8 mouse cellular contexts compared by ENCODE assay signal in genomic region chr6:115134501-115135331, GRCm38 (mm10). TPM values are rescaled to one million over a fixed set of nuclear protein-coding genes. Genes with fewer than 3 reads are reported as not detected.
DNase-seq lines count a peak whose midpoint lies in the region; ATAC-seq and TF ChIP-seq lines count a peak whose summit lies in the region.

Syn2 (plus strand) TSS chr6:115134902.

- peak within 1 kb of the TSS; percentile 94 for H3K4me2 ChIP-seq in embryonic facial prominence, embryonic 13.5 days
- peak within 1 kb of the TSS; percentile 89 for H3K4me2 ChIP-seq in limb, embryonic 11.5 days (ENCODE audit: low read depth, severe bottlenecking)
- H3K4me2 ChIP-seq in midbrain, embryonic 12.5 days (replicated peaks), result peak within 1 kb of the TSS; percentile 85

- H3K9me3 ChIP-seq in embryonic facial prominence, embryonic 13.5 days, result no peaks in the 10 kb centered on the region
- H3K9me3 ChIP-seq in limb, embryonic 11.5 days (ENCODE audit: control insufficient read depth, low read length), result no peaks in the 10 kb centered on the region
- H3K9me3 ChIP-seq in midbrain, embryonic 12.5 days, result no peaks in the 10 kb centered on the region

- H3K4me1 ChIP-seq in embryonic facial prominence, embryonic 13.5 days, result peaks cover 11% of the 10 kb centered on the region
- no peaks in the 10 kb centered on the region for H3K4me1 ChIP-seq in kidney, adult 2 months (ENCODE audit: control insufficient read depth, insufficient read depth, low read length)
- H3K4me1 ChIP-seq in limb, embryonic 11.5 days (ENCODE audit: control insufficient read depth, insufficient read depth, low read length), result no peaks in the 10 kb centered on the region
- peaks cover 16% of the 10 kb centered on the region; the same call in 1 of the 2 replicates for H3K4me1 ChIP-seq in midbrain, embryonic 12.5 days

- peak within 1 kb of the TSS; percentile 62 for H3K4me3 ChIP-seq in embryonic facial prominence, embryonic 13.5 days
- H3K4me3 ChIP-seq in kidney, adult 2 months (ENCODE audit: insufficient read depth, low read depth, low read length), result peak within 1 kb of the TSS; percentile 52
- peak within 1 kb of the TSS; percentile 55 for H3K4me3 ChIP-seq in limb, embryonic 11.5 days (ENCODE audit: low read depth, low read length)
- H3K4me3 ChIP-seq in midbrain, embryonic 12.5 days, result peak within 1 kb of the TSS; percentile 74

- peak; percentile 85; the same call in 1 of the 2 replicates for TF ChIP-seq POLR2A in brain, embryonic 14.5 days (IDR thresholded peaks at IDR 0.05; ENCODE audit: borderline replicate concordance, extremely low read depth, insufficient read depth, insufficient read length, poor library complexity, severe bottlenecking)
- no peak for TF ChIP-seq POLR2A in kidney, adult 2 months (IDR thresholded peaks at IDR 0.05; ENCODE audit: low read depth, low read length)

- H3K27ac ChIP-seq in embryonic facial prominence, embryonic 13.5 days, result no peak within 1 kb of the TSS
- no peak within 1 kb of the TSS for H3K27ac ChIP-seq in kidney, adult 2 months (ENCODE audit: insufficient read depth, low read depth, low read length)
- H3K27ac ChIP-seq in limb, embryonic 11.5 days (replicated peaks; ENCODE audit: low read depth, low read length), result no peak within 1 kb of the TSS
- peak within 1 kb of the TSS; percentile 42; the same call in 1 of the 2 replicates for H3K27ac ChIP-seq in midbrain, embryonic 12.5 days (replicated peaks)

- WGBS in embryonic facial prominence, embryonic 13.5 days, result under 1% methylated on average over 64 of the region's 75 CpGs
- WGBS in kidney, adult 2 months, result under 1% methylated on average over 74 of the region's 75 CpGs
- WGBS in limb, embryonic 11.5 days, result under 1% methylated on average over 58 of the region's 75 CpGs
- WGBS in midbrain, embryonic 12.5 days, result under 1% methylated on average over 75 of the region's 75 CpGs

- H3K27me3 ChIP-seq in embryonic facial prominence, embryonic 13.5 days, result peaks cover 47% of the 10 kb centered on the region
- no peaks in the 10 kb centered on the region; the same call in 1 of the 2 replicates for H3K27me3 ChIP-seq in kidney, adult 2 months (replicated peaks; ENCODE audit: control insufficient read depth, insufficient read depth, low read length)
- H3K27me3 ChIP-seq in limb, embryonic 11.5 days (ENCODE audit: control insufficient read depth, insufficient read depth, low read length), result peaks cover 16% of the 10 kb centered on the region
- H3K27me3 ChIP-seq in midbrain, embryonic 12.5 days, result peaks cover 31% of the 10 kb centered on the region

- TF ChIP-seq CTCF in brain, embryonic 14.5 days (IDR thresholded peaks at IDR 0.05; ENCODE audit: borderline replicate concordance, extremely low read depth, insufficient read depth, insufficient read length), result no peak
- no peak for TF ChIP-seq CTCF in kidney, adult 2 months (conservative IDR thresholded peaks at IDR 0.05; ENCODE audit: insufficient read depth, insufficient read length, low read depth, low read length)

- H3K36me3 ChIP-seq in embryonic facial prominence, embryonic 13.5 days, result no peaks in the 10 kb centered on the region
- H3K36me3 ChIP-seq in kidney, adult 2 months (ENCODE audit: control insufficient read depth, insufficient read depth, low read length), result no peaks in the 10 kb centered on the region
- no peaks in the 10 kb centered on the region for H3K36me3 ChIP-seq in limb, embryonic 11.5 days (ENCODE audit: control insufficient read depth, insufficient read depth, low read length)
- H3K36me3 ChIP-seq in midbrain, embryonic 12.5 days, result no peaks in the 10 kb centered on the region

- ATAC-seq in embryonic facial prominence, embryonic 13.5 days (ENCODE audit: insufficient number of reproducible peaks, insufficient read depth, low FRiP score, low TSS enrichment, low read depth), result peak; percentile 84
- peak; percentile 89 for ATAC-seq in limb, embryonic 11.5 days (ENCODE audit: insufficient number of reproducible peaks, low FRiP score, low TSS enrichment, low read depth)
- peak; percentile 96 for ATAC-seq in midbrain, embryonic 12.5 days (ENCODE audit: low FRiP score, low read depth)

- DNase-seq in brain, embryonic 14.5 days (ENCODE audit: low read depth), result peak; percentile 96
- DNase-seq in heart, adult 8-10 months (ENCODE audit: low spot score), result peak; percentile 55
- DNase-seq in kidney, adult 2 months, result peak; percentile 64
- DNase-seq in limb, embryonic 11.5 days (ENCODE audit: low spot score), result peak; percentile 89
- peak; percentile 7 to 30 for DNase-seq in spleen, adult 18-20 months
- DNase-seq in natural killer cell, adult 2 months (ENCODE audit: low spot score in 2 of 2), result no peak

- H3K9ac ChIP-seq in embryonic facial prominence, embryonic 13.5 days, result peak within 1 kb of the TSS; percentile 72
- H3K9ac ChIP-seq in limb, embryonic 11.5 days (ENCODE audit: low read length), result peak within 1 kb of the TSS; percentile 47
- H3K9ac ChIP-seq in midbrain, embryonic 12.5 days (replicated peaks), result peak within 1 kb of the TSS; percentile 72

RNA-seq across cellular contexts. Expression of gene Syn2, which starts in this region (rescaled TPM):
- 47.5 and 51.2 TPM in 2 replicates for polyA plus RNA-seq in brain, embryonic 14.5 days (2012; rRNA removed)
- 1.0 and 1.3 TPM in 2 replicates for polyA plus RNA-seq in embryonic facial prominence, embryonic 13.5 days (2015; fragmentation: Nextera tagmentation; extraction: Ambion mirVana)
- total RNA-seq in heart, adult 8-10 months (2022), result 1 to 10 TPM; 3.5 to 6.2 (median 4.6) TPM
- polyA plus RNA-seq in kidney, adult 2 months (2012; rRNA removed), result 10.2 and 11.9 TPM in 2 replicates
- polyA plus RNA-seq in limb, embryonic 11.5 days (2014; fragmentation: Nextera tagmentation; extraction: Ambion mirVana), result 0.44 and 0.99 TPM in 2 replicates
- 6.6 and 7.4 TPM in 2 replicates for polyA plus RNA-seq in midbrain, embryonic 12.5 days (2016; fragmentation: Nextera tagmentation; extraction: Ambion mirVana)

Comparison
In these comparisons a context has a peak if more than half of its experiments do, and no peak if none do; other contexts are left out.
1. Peak in DNase-seq, ATAC-seq, H3K4me3 ChIP-seq, H3K9ac ChIP-seq and H3K4me2 ChIP-seq in limb, embryonic 11.5 days; RNA of the gene not detected or under 1 TPM.
2. DNase-seq: peak in brain, embryonic 14.5 days (single experiment), heart, adult 8-10 months (single experiment), kidney, adult 2 months (single experiment) and spleen, adult 18-20 months (2 of 2); none in natural killer cell, adult 2 months (0 of 2).
3. Peak in every context shown above with its lines, with median percentiles within 50 percentile points of each other: ATAC-seq, H3K4me2 ChIP-seq, H3K4me3 ChIP-seq and H3K9ac ChIP-seq.